Mouse (Mus musculus): ENCODE data around the gene Wbp2. TPM values are rescaled to one million over a fixed set of nuclear protein-coding genes. Genes with fewer than 3 reads are reported as not detected.

Gene Wbp2
- polyA plus RNA-seq, 2 experiments, result 57.7 to 58.6 TPM

- Histone ChIP-seq H3K9ac (ENCODE audit: low read depth, low read length, severe bottlenecking) (no peak overlapping the region), H3K27ac (replicated peaks; ENCODE audit: low read depth, low read length) (no peak overlapping the region), H3K4me3 (replicated peaks; ENCODE audit: low read length) (no peak overlapping the region), H3K4me1 (ENCODE audit: control insufficient read depth, insufficient read depth, low read length) (peaks cover 11% of the 10 kb centered on the region), H3K4me2 (replicated peaks; ENCODE audit: low read depth, low read length, severe bottlenecking) (no peak overlapping the region), H3K9me3 (ENCODE audit: control insufficient read depth, low read length) (no peaks in the 10 kb centered on the region), H3K27me3 (ENCODE audit: control insufficient read depth, insufficient read depth, low read length) (no peaks in the 10 kb centered on the region), H3K36me3 (ENCODE audit: control insufficient read depth, insufficient read depth, low read length) (no peaks in the 10 kb centered on the region)
- TF ChIP-seq POLR2A (IDR thresholded peaks at IDR 0.05; ENCODE audit: borderline replicate concordance, extremely low read depth, insufficient read depth, insufficient read length), result no peak
- no peak for DNase-seq (ENCODE audit: low spot score)
- no peak for ATAC-seq (ENCODE audit: low FRiP score, low read depth)
- WGBS, result 92% methylated on average over 6 of the region's 6 CpGs
Measured at GRCm38 (mm10) chr11:116089545-116089944, 2.8 kb upstream of the Wbp2 start.

- H3K36me3 ChIP-seq (ENCODE audit: control insufficient read depth, insufficient read depth, low read length), result peaks cover 5% of the 10 kb centered on the region
- H3K9me3 ChIP-seq (ENCODE audit: control insufficient read depth, low read length), result no peaks in the 10 kb centered on the region
- H3K4me3 ChIP-seq (replicated peaks; ENCODE audit: low read length), result no peak overlapping the region
- no peak for TF ChIP-seq POLR2A (IDR thresholded peaks at IDR 0.05; ENCODE audit: borderline replicate concordance, extremely low read depth, insufficient read depth, insufficient read length)
- H3K4me1 ChIP-seq (ENCODE audit: control insufficient read depth, insufficient read depth, low read length), result peaks cover 11% of the 10 kb centered on the region
- no peak overlapping the region for H3K27ac ChIP-seq (replicated peaks; ENCODE audit: low read depth, low read length)
- no peaks in the 10 kb centered on the region for H3K27me3 ChIP-seq (ENCODE audit: control insufficient read depth, insufficient read depth, low read length)
- H3K9ac ChIP-seq (ENCODE audit: low read depth, low read length, severe bottlenecking), result no peak overlapping the region
- WGBS, result 83% methylated on average over 11 of the region's 11 CpGs
- ATAC-seq (ENCODE audit: low FRiP score, low read depth) (no peak), DNase-seq (ENCODE audit: low spot score) (no peak)
- no peak overlapping the region for H3K4me2 ChIP-seq (replicated peaks; ENCODE audit: low read depth, low read length, severe bottlenecking)
Measured at GRCm38 (mm10) chr11:116088741-116089394, 2.1 kb upstream of the Wbp2 start.

GRCm38 (mm10) chr11:116088188-116088587 is 1.4 kb upstream of the Wbp2 start:
- Histone ChIP-seq H3K9me3 (ENCODE audit: control insufficient read depth, low read length) (no peaks in the 10 kb centered on the region), H3K4me3 (replicated peaks; ENCODE audit: low read length) (no peak overlapping the region), H3K36me3 (ENCODE audit: control insufficient read depth, insufficient read depth, low read length) (peaks cover 11% of the 10 kb centered on the region), H3K4me2 (replicated peaks; ENCODE audit: low read depth, low read length, severe bottlenecking) (peak overlapping the region; percentile 49), H3K9ac (ENCODE audit: low read depth, low read length, severe bottlenecking) (no peak overlapping the region; the same call in 1 of the 2 replicates), H3K27ac (replicated peaks; ENCODE audit: low read depth, low read length) (no peak overlapping the region), H3K4me1 (ENCODE audit: control insufficient read depth, insufficient read depth, low read length) (peaks cover 11% of the 10 kb centered on the region), H3K27me3 (ENCODE audit: control insufficient read depth, insufficient read depth, low read length) (no peaks in the 10 kb centered on the region)
- ATAC-seq (ENCODE audit: low FRiP score, low read depth) (no peak), DNase-seq (ENCODE audit: low spot score) (no peak)
- no peak for TF ChIP-seq POLR2A (IDR thresholded peaks at IDR 0.05; ENCODE audit: borderline replicate concordance, extremely low read depth, insufficient read depth, insufficient read length)
- 85% methylated on average over 8 of the region's 8 CpGs for WGBS

- 3% methylated on average over 29 of the region's 31 CpGs for WGBS
- peak; percentile 77 for DNase-seq (ENCODE audit: low spot score)
- no peaks in the 10 kb centered on the region for H3K27me3 ChIP-seq (ENCODE audit: control insufficient read depth, insufficient read depth, low read length)
- peak overlapping the region; percentile 49 for H3K4me2 ChIP-seq (replicated peaks; ENCODE audit: low read depth, low read length, severe bottlenecking)
- peak overlapping the region; percentile 15; the same call in 1 of the 2 replicates for H3K27ac ChIP-seq (replicated peaks; ENCODE audit: low read depth, low read length)
- H3K9ac ChIP-seq (ENCODE audit: low read depth, low read length, severe bottlenecking), result peak overlapping the region; percentile 1; the same call in 1 of the 2 replicates
- H3K4me3 ChIP-seq (replicated peaks; ENCODE audit: low read length), result peak overlapping the region; percentile 40
- H3K36me3 ChIP-seq (ENCODE audit: control insufficient read depth, insufficient read depth, low read length), result peaks cover 16% of the 10 kb centered on the region
- peaks cover 11% of the 10 kb centered on the region for H3K4me1 ChIP-seq (ENCODE audit: control insufficient read depth, insufficient read depth, low read length)
- peak; percentile 70 for ATAC-seq (ENCODE audit: low FRiP score, low read depth)
- H3K9me3 ChIP-seq (ENCODE audit: control insufficient read depth, low read length), result no peaks in the 10 kb centered on the region
- no peak for TF ChIP-seq POLR2A (IDR thresholded peaks at IDR 0.05; ENCODE audit: borderline replicate concordance, extremely low read depth, insufficient read depth, insufficient read length)
Measured at GRCm38 (mm10) chr11:116087194-116088130, 667 bp upstream of the Wbp2 start.

- no peak for DNase-seq (ENCODE audit: low spot score)
- Histone ChIP-seq H3K9me3 (ENCODE audit: control insufficient read depth, low read length) (no peaks in the 10 kb centered on the region), H3K9ac (ENCODE audit: low read depth, low read length, severe bottlenecking) (no peak overlapping the region), H3K4me1 (ENCODE audit: control insufficient read depth, insufficient read depth, low read length) (peaks cover 11% of the 10 kb centered on the region), H3K27ac (replicated peaks; ENCODE audit: low read depth, low read length) (no peak overlapping the region), H3K27me3 (ENCODE audit: control insufficient read depth, insufficient read depth, low read length) (no peaks in the 10 kb centered on the region), H3K4me2 (replicated peaks; ENCODE audit: low read depth, low read length, severe bottlenecking) (no peak overlapping the region), H3K4me3 (replicated peaks; ENCODE audit: low read length) (no peak overlapping the region), H3K36me3 (ENCODE audit: control insufficient read depth, insufficient read depth, low read length) (peaks cover 49% of the 10 kb centered on the region)
- ATAC-seq (ENCODE audit: low FRiP score, low read depth), result no peak
- no peak for TF ChIP-seq POLR2A (IDR thresholded peaks at IDR 0.05; ENCODE audit: borderline replicate concordance, extremely low read depth, insufficient read depth, insufficient read length)
- WGBS, result 88% methylated on average over 6 of the region's 6 CpGs
Measured at GRCm38 (mm10) chr11:116084166-116084565, 2.6 kb downstream of the Wbp2 start.

Measured in limb, embryonic 14.5 days (tissue).